Mouse (Mus musculus): Measurements from ENCODE around the gene Bcl11a.

DNA sequence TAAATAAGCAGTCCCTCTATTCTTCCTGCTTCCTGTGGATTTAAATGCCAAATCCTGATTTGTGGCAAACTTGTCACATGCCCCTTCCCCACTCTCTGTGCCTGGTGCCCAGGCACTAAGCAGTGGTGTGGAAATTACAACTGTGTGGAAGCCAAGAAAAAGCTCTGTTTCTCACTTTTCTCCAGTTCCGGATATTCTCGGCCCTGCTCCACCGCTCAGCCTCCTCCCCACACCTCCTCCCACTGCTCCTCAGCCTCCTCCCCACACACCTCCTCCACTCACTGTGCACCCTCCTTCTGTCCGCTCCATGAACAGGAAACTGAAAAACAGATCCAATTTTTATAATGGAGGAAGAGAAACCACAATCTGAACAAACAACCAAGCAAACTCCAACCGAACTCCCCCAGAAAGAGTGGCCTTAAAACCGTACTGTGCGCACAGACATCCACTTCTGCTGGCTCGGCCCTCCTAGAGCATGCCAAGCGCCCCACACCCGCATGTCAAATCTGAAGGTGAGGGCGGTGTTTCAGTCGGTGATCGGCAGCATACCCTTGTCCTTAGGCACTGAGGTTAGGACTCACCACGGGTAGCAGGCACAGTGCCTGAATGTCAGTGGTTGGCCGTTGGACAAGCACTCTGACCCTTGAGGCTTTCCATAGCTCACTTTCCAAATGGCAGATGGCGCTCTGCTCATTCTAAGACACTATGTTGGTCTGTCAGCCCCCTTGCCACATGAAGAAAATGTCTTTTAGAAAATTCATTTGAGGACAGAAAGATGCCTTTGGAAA is 66.5 kb downstream of the Bcl11a start:
- no peak for TF ChIP-seq CTCF (IDR thresholded peaks at IDR 0.05)
- TF ChIP-seq EP300 (IDR thresholded peaks at IDR 0.05) = no peak
